Mouse (Mus musculus): ENCODE data around the gene Rapgef4.

GRCm38 (mm10) chr2:72245631-72246030 lies 264.6 kb downstream of the Rapgef4 start:
- TF ChIP-seq CTCF (IDR thresholded peaks at IDR 0.05; ENCODE audit: low read depth) (no peak), EP300 (IDR thresholded peaks at IDR 0.05; ENCODE audit: low read depth) (no peak)
